Mouse (Mus musculus): ENCODE measurements at regions not wholly inside any gene's neighbourhood (a gene's known extent, or its start where the extent isn't known, plus 50 kb on each side); places are given as distances from the start of the nearest gene placed in this dataset.
A peak's percentile ranks its signal among the peaks of the same experiment; 100 is the strongest.

DNA sequence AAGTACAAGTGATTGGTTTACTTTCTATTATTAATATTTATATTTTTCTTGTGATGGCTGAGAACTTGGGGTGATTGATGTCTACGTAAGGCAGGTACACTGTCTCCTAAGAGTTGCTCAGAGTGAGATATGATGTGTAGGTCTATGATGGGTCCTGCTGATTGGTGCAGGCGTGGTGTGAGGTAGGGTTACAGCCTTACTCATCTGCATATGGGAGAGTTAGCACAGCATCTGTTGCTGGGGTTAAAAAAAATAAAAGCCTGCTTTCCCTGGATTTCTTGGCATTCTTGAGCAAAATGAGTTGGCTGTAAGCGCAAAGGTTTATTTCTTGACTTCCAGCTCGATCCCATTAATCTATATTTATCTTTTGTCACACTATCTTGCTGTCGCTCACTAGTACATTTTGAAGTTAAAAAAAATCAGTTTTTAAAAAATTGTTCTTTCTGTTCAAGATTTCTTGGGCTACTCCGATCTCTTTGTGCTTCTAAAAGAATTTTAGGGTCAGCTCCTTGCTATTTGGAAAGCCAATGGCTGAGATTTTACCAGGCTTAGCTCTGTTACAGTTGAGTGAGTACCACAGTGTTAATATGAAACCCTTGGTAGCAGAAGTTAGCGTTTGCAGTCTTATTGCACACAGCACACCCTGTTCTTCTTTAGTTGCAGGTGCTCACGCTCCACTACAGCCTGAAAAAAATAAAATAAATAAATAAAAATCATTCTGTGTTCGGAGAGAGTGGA is 482.0 kb downstream of the Plekhb2 start:
- no peak for DNase-seq

- DNase-seq = no peak
These were observed 482.5 kb downstream of the Plekhb2 start for GRCm38 (mm10) chr1:35332340-35332684.

DNA sequence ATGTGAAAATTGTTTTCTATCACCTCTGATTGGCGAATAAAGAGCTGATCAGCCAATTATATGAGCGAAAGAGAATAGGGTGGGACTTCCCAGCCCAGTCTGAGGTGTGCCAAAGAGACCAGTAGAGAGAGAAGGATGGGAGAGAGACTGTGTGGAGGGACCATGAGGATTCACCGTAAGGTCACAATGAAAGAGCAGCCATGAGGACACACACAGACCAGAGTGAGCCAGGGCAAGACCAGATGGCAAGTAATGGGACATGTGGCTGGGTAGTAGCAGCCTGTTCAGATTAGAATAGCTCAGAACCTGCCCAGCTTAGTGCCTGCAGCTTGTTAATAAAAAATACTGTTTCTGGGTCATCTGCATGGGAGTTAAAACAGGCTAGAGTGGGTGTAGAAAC is 487.9 kb downstream of the Plekhb2 start:
- no peak for DNase-seq

GRCm38 (mm10) chr1:35338184-35338583 is 488.4 kb downstream of the Plekhb2 start:
- no peak for DNase-seq

- no peak for DNase-seq
These were observed 494.8 kb downstream of the Plekhb2 start for GRCm38 (mm10) chr1:35344539-35344938.

DNA sequence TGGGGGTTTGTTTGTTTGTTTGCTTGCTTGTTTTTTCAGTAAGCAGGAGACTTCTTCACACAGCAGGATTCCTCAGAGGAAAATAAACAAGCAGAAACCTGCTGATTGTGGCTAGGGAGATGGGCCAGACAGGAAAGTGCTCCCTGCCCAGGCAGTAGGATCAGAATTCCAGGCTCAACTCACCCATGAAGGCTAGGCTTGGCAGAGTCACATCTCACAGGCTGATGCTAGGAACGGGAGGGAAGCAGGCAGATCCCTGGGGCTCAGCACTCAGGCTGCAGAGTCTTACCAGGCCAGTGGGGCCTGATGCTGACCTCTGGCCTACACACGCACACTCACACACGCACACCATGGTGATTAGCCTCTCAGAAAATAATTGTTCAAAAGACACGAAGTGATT is 498.5 kb downstream of the Plekhb2 start:
- no peak for DNase-seq

GRCm38 (mm10) chr1:35358981-35359380 is 509.2 kb downstream of the Plekhb2 start:
- DNase-seq = no peak

DNA sequence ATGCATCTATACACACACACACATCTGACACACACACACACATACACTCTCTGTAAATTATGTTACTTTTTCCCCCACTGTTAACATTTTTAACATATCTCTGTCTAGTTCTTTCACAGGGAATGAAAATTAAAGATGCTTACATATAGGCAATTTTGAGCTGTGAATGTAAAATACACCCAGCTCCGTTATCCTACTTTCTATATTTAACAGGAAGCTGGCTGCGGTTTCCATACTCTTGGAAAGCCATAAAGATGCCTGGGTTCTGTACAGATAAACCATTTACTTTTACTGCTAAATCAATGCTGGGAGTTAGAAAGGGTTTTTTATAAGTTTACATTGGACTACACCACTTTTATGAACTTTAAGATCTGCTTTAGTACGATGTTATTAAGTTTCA is 511.7 kb downstream of the Plekhb2 start:
- no peak for DNase-seq

DNA sequence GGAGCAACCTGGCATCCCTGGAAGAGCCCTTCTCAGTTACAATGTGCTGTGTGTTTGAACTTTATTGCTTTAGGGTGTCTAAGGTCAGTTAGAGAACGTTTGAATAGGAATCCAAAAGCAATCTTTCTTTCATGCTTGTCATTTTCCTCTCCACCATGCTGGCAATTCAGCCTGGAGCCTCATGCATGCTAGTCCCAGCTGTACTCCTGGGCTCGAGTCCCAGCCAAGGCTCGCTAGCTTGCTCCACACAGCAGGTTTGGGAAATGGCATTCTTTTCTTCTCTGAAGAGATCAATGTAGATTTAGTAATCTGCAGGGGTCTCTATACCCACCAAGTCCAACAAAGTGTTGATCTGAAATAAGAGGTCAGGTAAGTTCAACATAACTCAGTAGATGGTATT is 513.1 kb downstream of the Plekhb2 start:
- no peak for DNase-seq

DNA sequence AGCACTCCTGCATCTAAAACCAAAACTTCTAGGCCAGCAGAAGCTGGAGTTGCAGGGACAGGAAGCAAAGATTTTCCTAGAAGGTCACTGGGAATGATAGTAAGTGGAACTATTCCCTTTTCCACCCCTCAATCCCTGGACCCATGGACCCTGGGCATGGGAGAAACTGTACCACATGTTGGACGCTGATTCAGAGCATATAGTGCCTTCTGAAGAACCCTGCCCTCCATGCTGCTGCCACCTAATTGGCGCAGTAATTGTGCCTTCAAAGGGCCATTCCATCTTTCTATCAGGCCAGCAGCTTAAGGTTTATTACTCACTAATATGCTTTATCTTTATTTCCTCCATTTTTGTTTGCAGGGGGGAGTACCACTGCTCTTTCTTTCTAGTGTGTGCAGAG is 516.8 kb downstream of the Plekhb2 start:
- no peak for DNase-seq

GRCm38 (mm10) chr1:35372751-35373150 is 523.0 kb downstream of the Plekhb2 start:
- DNase-seq = no peak

- no peak for DNase-seq
These were observed 531.0 kb downstream of the Plekhb2 start for GRCm38 (mm10) chr1:35380633-35381385.

DNA sequence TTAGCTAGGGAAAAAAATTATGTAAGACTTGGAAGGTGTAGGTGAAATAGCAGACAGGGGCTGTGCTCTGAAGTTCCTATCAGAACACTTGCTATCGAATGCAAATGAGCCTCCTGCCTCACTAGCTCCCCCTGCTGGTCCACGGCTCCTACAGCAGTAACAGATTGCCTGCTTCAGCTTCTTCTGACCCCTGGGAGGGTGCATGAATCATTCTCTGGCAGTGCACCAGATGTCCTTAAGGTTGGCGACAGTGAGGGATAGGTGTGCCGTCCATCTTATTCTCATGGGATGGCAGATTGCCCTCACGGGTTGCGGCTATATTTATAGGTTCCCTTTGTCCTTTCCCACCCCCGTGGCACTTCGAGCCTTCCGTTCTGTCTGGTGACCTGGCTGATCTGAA is 535.7 kb downstream of the Plekhb2 start:
- peak; percentile 92 for DNase-seq

DNA sequence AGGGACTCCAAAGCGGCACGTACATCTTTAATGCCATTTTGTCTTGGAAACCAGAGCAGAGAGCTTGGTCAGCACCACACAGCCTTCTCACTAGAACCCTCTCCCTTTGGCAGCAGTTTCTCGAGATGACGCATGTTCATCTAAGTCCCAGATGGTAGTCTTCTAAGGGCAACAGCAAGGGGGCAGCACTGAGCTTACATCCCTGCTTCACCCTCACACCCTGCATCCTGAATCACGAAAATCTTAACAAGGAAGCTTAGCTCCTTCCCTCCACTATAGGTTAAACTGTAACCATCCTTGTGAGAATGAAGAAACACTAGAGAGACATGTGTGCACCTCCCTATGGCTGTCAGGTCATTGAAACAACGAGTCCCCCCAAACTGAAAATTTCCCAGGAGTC is 538.4 kb downstream of the Plekhb2 start:
- peak; percentile 55 for DNase-seq

DNA sequence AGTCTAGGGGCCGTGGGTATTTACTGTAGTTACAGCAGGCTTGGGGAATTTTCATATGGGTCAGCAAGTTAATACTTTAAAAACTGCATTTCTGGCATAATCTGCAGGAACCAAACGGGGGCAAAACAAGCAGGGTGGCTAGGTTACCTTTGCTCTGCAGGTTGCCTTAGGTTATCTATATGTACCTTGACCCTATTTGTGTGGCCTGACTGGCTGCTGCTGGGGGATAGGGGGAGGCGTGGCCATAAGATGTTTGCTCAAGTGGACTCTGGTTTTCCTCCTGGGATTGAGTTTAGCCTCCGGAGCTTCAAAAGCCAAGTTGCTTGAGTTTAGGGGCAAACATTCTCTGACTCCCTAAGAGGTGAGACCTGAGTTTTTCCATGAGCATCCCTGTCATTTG is 540.6 kb downstream of the Plekhb2 start:
- no peak for DNase-seq

- DNase-seq = no peak
These were observed 541.2 kb downstream of the Plekhb2 start for GRCm38 (mm10) chr1:35390858-35391586.

DNA sequence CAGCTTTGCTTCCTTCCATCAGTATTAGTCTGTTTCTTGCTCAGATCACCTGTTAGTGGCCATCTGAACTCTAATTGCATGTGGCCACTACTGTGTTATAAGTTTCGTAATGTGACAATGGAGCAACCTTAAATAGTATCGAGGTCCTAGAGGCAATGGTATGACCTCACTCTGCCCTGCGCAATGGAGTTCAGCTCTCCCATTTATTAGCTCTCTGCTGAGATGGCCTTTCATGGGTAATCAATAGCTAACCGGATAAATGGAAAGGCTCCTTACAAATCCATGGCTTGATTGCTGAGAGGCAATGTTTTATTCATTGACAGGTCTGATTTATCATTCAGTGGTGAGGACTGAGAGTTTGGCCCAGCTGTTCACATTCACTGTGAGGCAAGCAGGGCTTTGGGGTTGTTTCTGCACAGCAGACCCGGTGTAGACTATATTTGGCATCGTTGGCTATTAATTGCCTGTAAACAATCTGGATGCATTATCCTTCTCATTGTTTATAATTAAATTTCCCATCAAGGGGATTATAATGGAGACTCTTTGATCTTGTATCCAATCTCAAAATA is 543.9 kb downstream of the Plekhb2 start:
- DNase-seq = no peak

DNA sequence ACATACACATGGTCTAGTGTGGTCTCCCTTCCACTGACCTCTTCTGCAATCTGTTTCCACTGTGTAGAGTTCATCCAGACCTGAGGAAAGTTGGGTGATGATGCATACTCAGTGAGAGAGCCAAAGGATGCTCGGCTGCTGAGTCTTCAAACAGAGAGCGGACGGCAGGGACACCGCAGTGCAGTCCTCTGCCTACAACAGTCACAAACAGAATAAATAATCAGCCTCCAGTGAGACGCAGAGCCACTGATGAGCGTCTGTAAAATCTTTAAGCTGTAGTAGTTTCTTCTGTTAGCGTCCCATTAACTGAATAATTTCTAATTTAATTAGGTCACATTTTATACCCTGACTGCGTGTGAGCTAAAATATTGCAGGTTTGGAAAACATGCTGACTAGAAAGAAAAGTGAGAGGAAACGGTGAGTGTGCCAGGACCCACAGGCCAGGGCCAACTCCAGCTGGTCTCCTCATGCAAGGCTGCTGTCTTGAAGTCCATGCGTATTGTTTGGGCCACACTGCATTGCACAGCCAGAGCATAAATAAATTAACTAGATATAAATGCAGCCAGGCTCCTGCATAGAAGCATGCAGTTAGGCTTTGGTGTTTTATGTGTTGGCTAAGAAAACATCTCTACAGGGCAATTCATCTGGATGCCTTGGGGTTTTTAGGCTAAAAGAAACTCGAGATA is 551.0 kb downstream of the Plekhb2 start:
- DNase-seq = no peak

DNA sequence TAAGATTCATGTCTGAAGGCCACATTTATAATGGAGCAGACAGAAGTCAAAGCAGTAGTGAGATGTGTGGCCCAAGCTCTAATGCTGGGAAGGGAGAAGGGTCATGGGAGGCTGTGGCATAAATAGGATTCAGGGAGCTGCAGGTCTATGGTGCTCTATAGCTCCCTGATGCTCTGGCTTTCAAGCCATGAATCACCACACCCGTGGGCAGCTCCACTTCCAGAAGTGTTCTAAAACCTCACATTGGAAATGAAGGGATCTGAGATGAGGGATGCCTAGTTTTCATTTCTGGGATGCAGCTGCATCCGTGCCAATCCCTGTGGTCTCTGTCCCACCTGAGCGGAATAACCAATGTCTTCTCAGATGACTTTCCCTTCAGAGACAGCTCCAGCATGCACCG is 553.2 kb downstream of the Plekhb2 start:
- DNase-seq = no peak

GRCm38 (mm10) chr1:35405418-35405817 is 555.6 kb downstream of the Plekhb2 start:
- DNase-seq = no peak

DNA sequence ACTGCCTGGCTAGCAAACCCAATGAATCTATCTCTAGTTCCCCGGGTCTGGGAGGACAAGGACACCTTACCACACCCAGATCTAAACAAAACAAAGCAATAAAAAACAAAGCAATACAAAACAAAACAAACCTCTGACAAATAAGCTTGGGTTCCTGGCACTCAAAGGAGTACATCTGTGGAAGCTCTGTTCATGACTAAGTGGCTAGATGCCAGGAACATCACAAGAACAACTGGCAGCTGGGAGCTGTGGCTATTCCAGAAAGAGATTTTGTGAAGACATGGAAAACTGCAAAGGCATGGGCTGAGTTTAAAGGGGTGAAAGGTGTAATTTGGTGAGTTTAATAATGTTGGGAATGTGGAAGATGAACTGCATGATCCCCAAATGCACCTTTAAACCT is 565.9 kb downstream of the Plekhb2 start:
- DNase-seq = no peak

DNA sequence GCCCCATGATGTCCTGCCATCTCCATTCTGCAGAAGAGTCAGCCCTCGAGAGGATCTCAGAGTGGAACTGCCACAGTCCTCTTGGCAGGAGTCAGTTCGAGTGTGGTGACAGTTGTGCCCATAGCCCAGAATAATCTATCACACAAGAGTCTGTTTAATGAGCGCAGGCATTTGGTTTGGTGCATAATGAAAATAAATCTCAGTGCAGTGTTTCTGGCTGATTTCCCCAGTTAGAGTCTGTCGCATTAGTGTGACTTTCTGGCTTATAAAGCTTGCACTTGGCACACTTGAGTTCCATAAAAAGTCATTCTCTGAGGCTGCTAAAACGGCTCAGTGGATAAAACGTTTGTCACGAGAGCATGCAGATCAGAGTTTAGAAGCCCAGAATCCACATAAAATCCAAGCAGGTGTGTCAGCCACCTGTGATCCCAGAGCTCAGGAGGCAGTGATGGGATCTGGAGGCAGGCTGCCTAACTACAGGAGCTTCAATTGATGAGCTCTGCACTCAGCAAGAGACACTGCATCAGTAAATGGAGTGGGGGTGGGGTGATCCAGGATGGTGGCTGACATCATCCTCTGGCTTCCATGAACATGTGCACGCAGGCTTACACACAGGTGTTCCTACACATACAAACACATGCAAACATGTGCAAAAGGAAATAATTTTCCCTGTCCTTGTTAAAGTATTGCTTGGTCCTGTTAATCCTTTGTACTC is 578.5 kb downstream of the Plekhb2 start:
- no peak for DNase-seq
